Mouse (Mus musculus) ovary, adult 10 weeks (tissue): Measurements from ENCODE around the gene Oog1. TPM values are rescaled to one million over a fixed set of nuclear protein-coding genes. Genes with fewer than 3 reads are reported as not detected.

Experiments used
- polyA plus RNA-seq: library from polyadenylated mRNA; stranded (reverse); fragments of 350-450 nt; fragmentation: Illumina TruSeq; extraction: RNeasy Lipid Tissue Mini Kit (QIAGEN cat#74804); gene quantifications from one replicate; pipeline ENCODE4 v1.2.3, GENCODE M21; 2014

The Oog1 gene
- polyA plus RNA-seq, result 51.4 TPM

DNA sequence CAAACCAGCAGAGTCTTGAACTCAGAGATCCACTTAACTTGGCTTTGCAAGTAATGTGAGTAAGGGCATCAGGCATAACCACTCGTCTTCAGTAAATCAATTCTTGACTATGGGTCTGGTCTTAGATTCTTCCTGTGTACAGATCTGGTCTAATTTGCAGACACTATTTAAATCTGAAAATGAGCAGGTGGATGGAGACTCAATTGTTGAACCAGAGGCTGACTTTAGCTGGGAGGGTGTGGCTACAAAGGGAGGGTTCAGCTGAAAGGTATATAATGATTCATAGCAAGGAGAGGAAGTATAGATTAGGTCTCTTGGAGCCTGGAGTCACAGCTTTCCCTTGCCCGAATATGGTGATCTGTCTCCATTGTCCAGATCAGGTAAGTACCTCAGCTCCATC is at the start of gene Oog1:
Gene Oog1, plus strand, starts transcription at position 301 of the 400 bp plus-strand sequence.

DNA sequence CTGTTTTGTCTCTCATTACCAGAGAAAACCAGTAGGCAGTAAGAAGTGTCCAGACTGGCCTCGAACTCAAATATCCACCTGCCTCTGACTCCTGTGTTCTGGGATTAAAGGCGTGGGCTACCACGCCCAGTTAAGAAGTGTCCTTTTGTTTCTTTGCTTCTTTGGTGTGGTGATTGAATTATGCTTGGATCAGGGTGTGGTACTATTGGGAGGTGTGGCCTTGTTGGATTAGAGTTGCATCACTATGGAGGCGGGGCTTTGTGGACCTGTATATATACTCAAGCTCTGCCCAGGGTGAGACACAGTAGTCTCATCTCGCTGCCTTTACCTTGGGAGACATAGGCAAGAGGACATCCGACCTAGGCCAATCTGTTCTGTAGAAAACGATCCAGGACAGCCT is 16.1 kb downstream of the Oog1 start, which contains the start of gene Gm4027:
Gene Gm4027, plus strand, starts transcription at position 301 of the 400 bp plus-strand sequence.

DNA sequence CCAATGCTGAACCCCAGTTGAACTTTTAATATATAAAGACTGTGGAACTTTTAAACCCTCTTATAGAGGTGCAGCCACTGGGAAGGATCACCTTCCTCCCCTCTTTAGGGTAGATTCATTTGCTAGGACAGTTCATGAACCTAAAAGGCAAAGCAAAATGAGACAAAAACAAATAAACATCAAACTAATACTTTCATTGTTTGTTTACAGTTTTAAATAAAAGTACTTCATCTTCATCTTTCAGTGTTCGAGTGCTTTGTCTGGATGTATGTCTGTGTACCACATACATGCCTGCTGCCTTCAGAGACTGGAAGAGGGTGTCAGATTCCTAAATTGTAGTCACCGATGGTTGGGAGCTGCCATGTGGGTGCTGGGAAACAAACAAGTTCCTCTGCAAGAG is 42.0 kb downstream of the Oog1 start, which contains the start of gene Gm16381:
Gene Gm16381, minus strand, starts transcription at position 101 of the 400 bp plus-strand sequence.

Other genes starting within 250 kb of the Oog1 start
- 164 TPM for gene Sptlc2, start 214.3 kb upstream of the Oog1 start, polyA plus RNA-seq
- 120 TPM for gene Slirp, start 158.8 kb upstream of the Oog1 start, polyA plus RNA-seq
- gene Alkbh1, start 158.7 kb upstream of the Oog1 start, polyA plus RNA-seq, result 22.0 TPM
- gene Snw1, start 130.4 kb upstream of the Oog1 start, polyA plus RNA-seq, result 128 TPM
- gene Gm5788, start 108.0 kb upstream of the Oog1 start, polyA plus RNA-seq, result not detected
- gene Gm8300, start 88.4 kb upstream of the Oog1 start, polyA plus RNA-seq, result not detected
- gene Gm4027, start 16.2 kb downstream of the Oog1 start, polyA plus RNA-seq, result not detected
- gene Gm16381, start 41.9 kb downstream of the Oog1 start, polyA plus RNA-seq, result not detected
- not detected for gene Gm21319, start 173.1 kb downstream of the Oog1 start, polyA plus RNA-seq
- gene Gm21936, start 192.8 kb downstream of the Oog1 start, polyA plus RNA-seq, result not detected
- gene BB287469, start 213.9 kb downstream of the Oog1 start, polyA plus RNA-seq, result not detected
- not detected for gene Gm2001, start 239.7 kb downstream of the Oog1 start, polyA plus RNA-seq